Mouse (Mus musculus) common myeloid progenitor, adult 5-6 weeks (primary cell): ENCODE data around the gene Lclat1. TPM values are rescaled to one million over a fixed set of nuclear protein-coding genes. Genes with fewer than 3 reads are reported as not detected.

Experiments used
- ATAC-seq: replicated peaks from 2 replicates; pipeline ENCODE4 v1.8.0; 2016; ENCODE audit warnings: low read depth, mild to moderate bottlenecking, moderate TSS enrichment, inconsistent platforms; ENCODE audit not compliant: poor library complexity, severe bottlenecking
- total RNA-seq: library from RNA; stranded (forward); fragments of 200-1000, 187-1606 nt; gene quantifications from 2 replicates; pipeline ENCODE4 v1.2.3, GENCODE M21; 2017

The Lclat1 gene
- total RNA-seq, 1 experiment from 2014 or later, result 11.1 TPM

DNA sequence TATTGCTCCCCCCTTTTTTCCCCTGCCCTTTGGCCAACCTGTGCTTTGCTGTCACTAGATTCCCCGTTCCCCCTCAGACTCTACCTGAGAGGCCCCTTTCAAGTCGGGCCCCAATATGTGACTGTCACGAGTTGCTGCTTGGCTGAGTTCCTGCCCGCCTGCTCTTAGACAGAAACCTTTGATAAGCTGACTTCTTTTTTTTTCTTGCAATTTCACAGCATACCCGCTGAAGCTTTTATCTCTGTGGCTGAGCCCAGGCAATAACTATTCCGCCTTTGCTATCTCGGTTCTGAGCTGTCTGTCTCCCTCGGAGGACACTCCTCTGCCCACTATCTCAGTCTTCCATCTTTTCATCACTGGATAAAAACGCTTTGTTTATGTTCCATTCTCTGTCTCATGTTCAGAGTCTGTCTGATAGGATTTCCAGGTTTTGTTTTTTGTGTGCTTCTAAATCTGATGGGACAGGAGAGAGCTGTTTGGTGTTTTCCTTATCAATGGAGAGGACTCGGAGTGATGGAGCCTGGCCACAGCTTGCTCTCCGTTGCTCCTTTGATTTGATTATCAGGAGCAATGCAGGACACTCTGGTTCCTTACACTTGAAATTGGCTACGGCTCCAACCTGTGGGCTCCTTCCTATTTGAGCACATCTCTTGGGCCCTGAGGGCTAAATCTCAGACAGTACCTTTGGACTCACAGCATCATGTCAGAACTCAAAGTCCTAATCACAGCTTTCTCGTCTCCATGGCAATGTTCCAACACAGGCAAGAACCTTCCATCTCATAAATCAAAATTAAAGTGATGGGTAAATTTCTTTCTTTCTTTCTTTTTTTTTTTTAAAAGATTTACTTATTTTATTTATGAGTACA is 20.5 kb upstream of the Lclat1 start:
- ATAC-seq, result peak; percentile 77

DNA sequence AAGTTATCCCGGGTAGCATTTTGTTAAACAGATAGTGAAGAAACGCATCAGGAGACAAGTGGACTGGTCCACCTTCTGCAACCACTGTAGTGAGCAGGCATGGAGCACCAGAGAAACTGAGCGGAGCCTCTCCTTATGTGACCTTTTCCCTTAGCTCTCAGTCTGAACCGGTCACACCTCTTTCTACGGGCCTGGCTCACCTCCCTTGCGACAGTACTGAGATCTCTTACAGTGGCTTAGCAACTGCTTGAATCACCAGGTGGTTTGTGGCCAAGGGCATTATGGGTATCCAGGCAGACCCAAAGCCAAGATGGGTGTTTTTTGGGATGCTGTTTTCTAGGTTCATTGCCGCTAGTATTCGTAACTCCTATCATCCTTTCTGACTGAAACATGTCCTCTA is 16.4 kb upstream of the Lclat1 start:
- no peak for ATAC-seq

DNA sequence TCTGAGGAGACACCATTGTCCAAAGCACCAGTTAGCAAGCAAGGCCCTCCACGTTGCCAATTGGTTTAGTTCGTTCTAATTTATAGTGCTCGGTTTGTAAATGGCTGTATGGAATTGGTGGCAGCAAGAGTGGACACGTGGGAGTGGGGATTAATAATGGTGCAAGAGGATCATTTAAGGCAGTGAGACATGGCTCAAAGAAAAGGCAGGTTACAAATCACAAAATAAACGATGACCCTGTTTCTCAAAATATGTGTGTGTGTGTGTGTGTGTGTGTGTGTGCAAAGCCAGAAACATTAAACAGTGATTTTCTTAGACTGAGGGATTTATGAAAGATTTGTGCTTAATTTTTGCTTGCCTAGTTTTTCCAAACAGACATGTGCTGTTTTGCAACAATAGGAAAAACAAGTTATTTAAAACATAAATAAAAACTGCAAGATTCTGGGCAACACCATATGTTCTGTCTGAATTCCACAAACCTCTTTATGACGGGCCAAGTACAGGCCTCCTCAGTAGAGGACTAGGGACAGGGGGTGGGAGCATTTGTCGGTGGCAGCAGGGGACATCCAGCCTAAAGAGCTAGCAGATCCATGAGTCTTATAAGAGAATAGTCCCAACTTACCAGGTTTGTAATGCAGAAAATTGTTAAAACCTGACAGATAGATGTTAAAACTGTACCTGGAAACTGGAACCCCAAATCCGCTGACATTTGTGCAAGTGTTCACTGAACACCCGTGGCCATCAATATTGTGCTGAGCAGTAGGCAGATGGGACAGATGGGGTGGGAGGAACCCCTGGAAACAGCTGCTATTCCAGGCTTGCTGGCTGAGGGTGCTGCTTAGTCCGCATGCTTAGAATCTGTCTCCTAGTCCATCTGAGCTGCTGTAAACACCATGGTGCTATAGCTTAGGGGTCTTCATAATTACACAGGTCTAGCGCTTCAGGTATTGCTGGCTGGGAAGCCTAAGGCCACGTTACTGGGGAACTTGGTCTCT is 15.4 kb upstream of the Lclat1 start:
- ATAC-seq, result no peak

DNA sequence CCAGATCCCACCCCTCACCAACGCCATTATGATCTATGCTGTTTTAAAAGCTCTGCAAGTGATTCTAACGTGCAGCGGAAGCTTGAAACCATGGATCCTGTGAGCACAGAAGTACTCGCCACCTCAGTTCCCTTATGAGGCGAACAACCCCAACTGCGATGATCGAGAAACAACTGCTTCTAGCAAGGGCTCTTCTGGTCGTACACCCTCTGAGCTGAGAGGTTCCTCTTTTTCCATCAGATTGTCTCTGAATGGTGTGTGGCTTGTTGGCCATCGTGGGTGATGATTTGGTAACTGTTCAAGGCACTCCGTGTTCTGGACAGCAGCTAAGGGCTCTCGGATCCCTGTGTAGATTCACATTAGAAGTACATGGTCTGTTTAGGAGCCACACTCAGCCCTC is 12.7 kb upstream of the Lclat1 start:
- ATAC-seq, result peak; percentile 98

DNA sequence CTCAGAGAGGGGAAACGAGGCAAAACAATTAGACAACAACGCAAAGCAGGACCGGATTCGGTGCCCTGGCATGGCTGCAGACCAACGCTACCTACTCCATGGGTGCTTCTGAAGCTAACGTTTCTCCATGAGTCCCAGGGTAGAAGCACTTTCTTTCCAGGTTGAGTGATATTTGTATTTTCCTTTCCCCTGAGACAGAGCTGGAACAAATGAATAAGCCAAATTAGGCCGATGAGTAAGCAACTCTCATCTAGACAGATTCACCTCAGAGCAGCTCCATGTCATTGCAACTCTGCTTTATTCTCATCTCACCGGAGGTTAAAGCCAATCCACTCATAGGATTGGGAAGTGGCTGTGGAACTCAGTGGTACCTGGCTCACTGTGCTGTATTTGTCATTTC is 12.2 kb upstream of the Lclat1 start:
- ATAC-seq, result no peak

DNA sequence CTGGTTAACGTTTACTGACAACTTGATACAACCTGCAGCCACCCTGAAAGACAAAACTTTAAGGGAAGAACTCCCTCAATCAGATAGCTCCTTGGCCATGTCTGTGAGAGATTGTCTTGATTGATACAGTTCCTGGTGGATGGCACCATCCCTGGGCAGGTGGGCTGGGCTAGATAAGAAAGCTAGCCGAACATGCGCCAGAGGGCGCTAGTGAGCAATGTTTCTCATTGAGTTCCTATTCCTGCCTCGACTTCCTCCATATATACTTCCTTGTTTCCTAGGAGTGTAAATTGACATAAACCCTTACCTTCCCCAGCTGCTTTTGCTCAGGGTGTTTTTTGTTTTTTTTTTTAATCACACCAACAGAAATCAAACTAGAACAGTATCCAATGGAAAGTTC is 11.3 kb upstream of the Lclat1 start:
- 0 out of 2 replicates have a peak, but pooled peaks have one; percentile 28 for ATAC-seq

DNA sequence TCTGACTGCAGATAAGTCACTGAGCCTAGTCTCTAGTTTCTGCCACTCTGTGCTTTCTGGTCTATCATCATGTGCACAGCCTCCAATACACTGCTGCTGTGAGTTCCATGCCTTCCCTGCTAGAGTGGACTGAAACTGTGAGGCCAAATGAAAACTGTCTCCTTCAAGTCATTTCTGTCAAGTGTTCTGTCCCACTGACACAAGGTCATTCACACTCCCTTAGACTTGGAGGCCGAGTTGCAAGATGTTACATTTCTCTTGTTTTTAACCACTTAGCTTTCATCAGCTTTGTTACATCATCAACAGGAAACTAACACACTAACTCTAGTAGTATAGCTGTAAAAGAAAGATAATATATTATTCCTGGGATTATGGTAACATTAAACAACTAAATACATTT is 9.1 kb upstream of the Lclat1 start:
- ATAC-seq, result no peak

DNA sequence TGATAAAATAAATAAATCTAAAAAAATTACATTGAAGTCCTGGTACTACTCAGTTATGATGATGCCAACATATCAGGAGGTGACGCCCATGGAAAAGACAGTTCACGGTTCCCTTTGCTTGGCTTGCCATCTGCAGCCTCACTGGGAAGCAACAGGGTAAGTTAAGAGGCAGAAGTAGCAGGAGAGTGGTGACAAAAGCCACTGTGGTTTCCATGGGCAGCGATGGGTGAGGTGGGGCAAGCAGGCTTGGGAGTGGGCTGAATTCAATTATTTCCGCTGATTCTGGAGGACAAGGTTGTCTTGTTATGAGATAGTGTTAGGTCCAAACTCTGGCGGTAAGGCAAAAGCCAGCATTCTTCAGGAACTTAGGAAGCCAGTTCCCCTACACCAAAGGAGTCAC is 7.4 kb upstream of the Lclat1 start:
- no peak for ATAC-seq

DNA sequence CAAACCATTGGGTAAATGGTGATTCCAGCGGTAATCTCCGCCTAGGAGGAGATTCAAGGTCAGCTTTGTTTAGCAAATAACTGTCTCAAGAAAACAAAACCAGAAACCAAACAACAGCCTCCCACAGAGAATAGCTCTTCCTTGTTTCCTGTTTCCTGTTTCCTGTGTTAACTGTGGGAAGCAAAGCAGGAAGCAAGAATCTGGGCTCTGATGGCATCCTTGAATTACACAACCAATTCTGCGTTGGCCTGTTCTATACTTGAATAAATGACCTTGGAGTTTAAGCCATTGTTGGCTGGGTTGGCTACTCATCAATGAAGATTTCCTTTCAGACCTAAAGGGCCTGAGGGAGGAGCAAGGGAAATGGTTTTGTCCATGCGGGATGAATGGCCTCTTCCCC is 5.2 kb upstream of the Lclat1 start:
- ATAC-seq, result no peak

DNA sequence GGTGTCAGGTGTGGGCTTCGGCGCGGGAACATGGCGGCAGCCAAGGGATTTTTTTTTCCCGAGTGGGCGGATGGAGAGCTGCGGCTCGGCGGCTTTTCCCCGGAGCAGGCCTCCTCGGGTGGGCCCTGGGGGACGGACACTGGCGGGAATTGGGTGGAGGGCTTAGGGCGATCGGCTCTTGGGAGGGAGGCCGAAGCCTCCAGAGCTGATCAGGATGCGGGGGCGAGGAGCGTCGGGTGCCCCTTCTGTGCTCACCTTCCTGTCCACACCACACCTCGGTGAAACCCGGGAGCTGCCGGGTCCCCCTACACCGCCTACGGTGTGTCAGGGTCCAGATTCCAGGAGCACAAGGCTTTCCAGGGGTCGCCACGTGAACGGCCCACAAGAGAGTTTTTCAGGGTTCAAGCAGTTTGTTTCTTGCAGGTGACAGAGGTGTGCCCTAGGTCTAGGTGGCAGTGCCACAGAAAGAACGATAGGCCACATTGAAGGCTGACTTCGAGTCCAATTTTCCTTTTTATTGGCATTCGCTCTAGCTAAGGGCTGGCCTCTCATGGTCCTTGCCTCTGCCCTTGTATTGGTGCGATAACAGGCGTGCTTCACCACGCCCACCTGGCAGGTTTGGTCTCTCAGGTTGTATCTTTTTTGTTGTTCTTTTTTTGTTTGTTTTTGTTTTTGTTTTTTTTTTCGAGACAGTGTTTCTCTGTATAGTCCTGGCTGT is 544 bp downstream of the Lclat1 start:
- ATAC-seq, result peak; percentile 7; the same call in 1 of the 2 replicates

DNA sequence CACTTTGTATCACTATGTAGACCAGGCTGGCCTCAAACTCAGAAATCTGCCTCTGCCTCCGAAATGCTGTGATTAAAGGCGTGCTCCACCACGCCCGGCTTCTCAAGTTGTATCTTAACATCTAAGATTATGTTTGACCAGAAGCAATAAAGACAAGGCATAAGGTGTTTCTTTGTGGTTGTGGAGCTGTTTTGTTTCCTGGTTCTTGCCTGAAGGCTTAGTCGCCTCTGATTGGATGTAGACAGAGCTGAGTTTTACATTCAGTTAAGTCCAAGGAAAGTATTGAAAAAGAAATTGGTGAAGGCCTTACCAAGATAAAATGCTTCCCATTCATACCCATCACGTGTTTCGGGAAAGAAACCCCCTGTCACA is 1.1 kb downstream of the Lclat1 start:
- no peak for ATAC-seq

DNA sequence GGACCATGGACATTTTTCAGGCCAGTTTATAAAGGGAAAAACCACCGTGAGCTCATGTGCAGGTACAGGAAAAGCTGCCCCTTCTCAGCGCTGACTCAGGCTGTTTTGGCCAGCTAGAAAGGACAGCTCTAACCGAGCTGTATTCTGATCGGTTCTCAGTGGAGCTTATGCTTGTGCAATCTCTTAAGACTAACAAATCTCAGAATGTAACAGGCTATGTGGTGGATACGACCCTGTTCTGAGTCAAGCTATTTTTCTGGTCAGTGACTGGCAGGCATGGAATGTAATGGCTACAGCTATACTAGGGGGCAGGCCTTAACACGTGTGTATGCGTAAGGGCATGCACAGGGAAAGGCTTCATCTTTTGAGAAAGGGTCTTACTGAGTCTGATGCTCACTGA is 4.3 kb downstream of the Lclat1 start:
- ATAC-seq, result no peak

DNA sequence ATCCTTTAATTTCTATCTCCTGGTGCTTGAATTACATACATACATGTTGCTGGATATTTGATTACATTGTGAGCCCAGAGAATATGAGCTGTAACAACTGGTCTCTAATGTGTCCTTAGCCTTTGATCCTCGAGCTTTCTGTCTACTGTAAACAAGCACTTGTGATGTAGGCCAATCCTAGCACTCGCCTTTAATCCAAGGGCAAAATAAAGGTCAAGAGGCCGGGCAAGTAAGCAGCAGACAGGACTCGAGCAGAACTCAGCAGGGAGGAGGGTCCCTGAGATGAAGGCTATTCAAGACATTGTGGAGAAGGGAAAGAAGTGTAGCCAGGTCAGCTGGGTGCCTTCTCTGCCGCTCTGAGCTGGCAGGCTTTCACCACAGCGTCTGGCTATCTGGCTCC is 4.8 kb downstream of the Lclat1 start:
- ATAC-seq, result no peak

DNA sequence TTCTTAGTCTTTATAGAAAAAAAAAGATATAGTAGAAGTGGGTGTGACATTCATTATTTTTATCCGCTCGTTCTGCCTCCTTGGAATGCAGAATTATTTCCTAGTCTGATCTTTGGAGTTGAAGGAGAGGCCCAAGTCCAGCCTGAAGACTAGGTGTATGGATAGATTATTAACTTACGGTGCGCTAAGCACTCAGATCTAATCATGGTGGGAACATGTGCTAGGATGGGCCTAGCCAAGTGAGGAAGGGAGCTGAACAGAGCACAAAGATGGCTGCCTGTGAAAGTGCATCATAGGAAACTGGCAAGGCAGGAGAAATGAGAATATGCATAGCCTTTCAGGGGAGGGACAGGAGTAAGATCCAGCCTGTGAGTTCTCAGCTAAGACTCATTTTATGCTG is 5.4 kb downstream of the Lclat1 start:
- no peak for ATAC-seq

DNA sequence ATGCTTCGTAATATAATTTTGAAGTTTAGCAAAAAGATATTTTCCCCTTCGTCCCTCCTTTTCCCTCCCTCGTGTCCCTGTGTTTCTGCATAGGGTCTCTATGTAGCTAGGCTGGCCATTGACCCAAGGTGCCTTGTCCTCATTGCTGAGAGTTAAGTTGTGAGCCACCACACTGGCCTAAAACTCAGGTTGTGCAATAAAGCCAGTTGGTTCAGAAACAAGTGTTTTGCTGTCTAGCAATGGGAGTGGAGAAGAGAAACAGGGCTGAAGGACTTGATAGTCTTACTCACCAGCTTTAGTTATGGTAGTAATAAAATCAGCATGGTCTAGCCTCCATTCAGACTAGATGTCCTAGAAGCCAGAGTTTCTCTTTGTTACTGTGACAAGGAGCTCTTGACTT is 10.3 kb downstream of the Lclat1 start:
- no peak for ATAC-seq

DNA sequence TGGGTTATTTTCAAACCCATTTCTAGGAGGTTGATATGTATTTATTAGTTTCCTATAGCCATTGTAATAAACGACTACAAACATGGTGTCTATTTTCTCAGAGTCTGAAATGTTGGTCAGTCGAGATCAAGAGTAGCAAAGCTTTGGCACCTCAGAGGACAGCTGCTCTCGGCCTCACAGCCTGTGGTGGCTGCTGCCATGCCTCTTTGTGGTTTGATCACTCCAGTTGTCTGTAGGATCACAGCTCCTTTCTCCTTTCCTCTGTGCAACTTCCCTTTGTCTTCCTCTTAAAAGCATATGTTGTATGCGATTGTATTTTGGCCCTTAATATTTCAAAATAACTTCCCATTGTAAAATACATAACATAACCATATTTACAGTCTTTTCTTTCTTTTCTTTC is 10.9 kb downstream of the Lclat1 start:
- ATAC-seq, result peak; percentile 95

DNA sequence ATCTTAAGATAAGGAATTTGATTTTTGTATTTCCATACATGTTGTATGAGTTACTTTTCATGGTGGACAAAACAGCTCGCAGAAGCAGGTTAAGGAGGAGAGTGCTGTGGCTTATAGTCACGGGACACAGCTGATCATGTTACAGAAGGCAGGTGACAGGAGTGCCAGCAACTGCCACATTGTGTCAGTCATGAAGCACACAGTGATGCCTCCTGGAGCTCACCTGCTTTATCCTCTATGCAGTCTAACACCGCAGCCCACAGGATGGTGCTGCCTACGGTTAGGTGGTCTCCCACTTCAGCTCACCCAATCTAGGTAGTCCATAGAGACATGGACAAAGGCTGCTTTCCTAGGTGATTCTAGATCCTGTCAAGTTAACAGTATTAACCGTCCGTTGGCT is 11.4 kb downstream of the Lclat1 start:
- ATAC-seq, result no peak

DNA sequence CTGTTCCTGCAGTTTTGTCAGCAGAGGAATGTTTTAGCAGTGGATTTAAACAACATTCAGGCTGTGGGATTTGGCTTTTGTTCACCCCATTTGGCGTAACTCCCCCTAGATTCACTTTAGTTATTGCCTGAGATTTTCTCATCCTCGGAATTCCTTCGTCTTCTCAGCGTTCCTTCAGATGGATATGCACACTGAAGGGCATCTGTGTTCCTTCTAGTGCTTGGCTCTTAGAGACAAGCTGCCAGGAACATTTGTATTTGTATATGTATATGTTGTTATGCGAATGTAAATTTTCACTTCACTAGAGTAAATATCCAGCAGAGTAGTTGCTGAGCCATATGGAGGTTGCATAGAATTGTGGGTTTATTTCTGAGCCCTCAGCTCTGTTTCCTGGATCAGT is 12.8 kb downstream of the Lclat1 start:
- ATAC-seq, result no peak

DNA sequence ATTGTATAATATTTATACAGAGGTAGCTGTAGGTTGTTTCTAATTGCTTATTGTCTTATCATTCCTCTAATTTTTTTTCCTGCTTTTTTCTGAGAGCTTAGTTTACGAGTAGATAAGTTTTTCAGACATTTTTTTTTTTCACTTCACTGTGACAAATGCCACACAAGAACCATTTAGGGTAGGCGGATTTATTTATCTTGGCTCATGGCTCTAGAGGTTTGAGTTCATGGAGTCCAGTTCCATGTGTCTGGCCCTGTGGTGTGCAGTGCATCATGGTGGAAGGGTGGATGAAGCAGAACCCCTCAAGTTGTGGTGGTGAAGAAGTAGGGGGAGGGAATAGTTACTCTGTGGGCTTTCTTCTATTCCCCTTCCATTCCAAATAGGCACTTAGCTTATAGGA is 13.9 kb downstream of the Lclat1 start:
- ATAC-seq, result no peak

DNA sequence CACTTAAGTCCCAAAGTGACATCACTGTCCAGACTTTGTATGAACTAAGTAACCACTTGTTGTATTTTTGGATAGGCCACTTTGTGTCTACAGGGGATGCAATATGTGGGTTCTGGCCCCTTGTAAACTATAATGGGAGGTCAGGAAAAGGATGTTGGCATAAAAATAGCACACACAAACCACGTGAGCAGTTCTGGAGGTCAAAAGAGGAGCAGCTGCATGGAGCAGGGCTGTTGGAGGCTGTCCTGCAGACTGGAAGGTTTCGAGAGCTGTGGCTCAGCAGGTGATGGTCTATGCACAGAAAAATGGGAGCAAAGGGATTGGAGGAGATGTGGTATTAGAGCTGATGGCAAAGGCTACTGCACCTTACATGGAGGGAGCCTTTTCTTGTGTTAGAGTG is 18.6 kb downstream of the Lclat1 start:
- ATAC-seq, result 0 out of 2 replicates have a peak, but pooled peaks have one; percentile 29
